Mouse (Mus musculus) midbrain, embryonic 15.5 days (tissue): ENCODE results near the gene Efhc1. TPM values are rescaled to one million over a fixed set of nuclear protein-coding genes. Genes with fewer than 3 reads are reported as not detected.

Experiments used
- polyA plus RNA-seq: library from polyadenylated mRNA; unstranded; fragments of >200 nt; fragmentation: Nextera tagmentation; extraction: Ambion mirVana; gene quantifications from 2 replicates; pipeline ENCODE4 v1.2.1, GENCODE M21; 2015

The Efhc1 gene
- polyA plus RNA-seq, 1 experiment from 2014 or later: 1.8 TPM

Other genes starting within 250 kb of the Efhc1 start
- not detected in 2 replicates for gene Il17a, start 220.7 kb upstream of the Efhc1 start, polyA plus RNA-seq
- gene Il17f, start 161.0 kb upstream of the Efhc1 start, polyA plus RNA-seq: not detected in 2 replicates
- gene Mcm3, start 131.3 kb upstream of the Efhc1 start, polyA plus RNA-seq: 18.9 and 20.5 TPM in 2 replicates
- 23.7 and 24.2 TPM in 2 replicates for gene Paqr8, start 61.0 kb upstream of the Efhc1 start, polyA plus RNA-seq
- gene Tram2, start 127.6 kb downstream of the Efhc1 start, polyA plus RNA-seq: 2.0 and 2.1 TPM in 2 replicates